Mouse (Mus musculus) MEL (cell line): ENCODE results near the gene Shc4. TPM values are rescaled to one million over a fixed set of nuclear protein-coding genes. Genes with fewer than 3 reads are reported as not detected.

Source experiments
- DNase-seq: peaks from one replicate; pipeline ENCODE4 v3.0.0; 2011; ENCODE audit warnings: low read depth, low spot score
- H3K27ac ChIP-seq: 2 replicates; pipeline ENCODE4 v1.5.1; 2012; ENCODE audit warnings: low read depth, mild to moderate bottlenecking, control low read depth, low read length, moderate library complexity; ENCODE audit not compliant: control insufficient read depth
- H3K27me3 ChIP-seq, 2 experiments: fragments of 150-350 bp in 1 of 2; sonication (generic) in 1 of 2; 2 replicates each; pipeline ENCODE4 v1.6.1; 2012; ENCODE audit warnings: low read length in 2 of 2, mild to moderate bottlenecking in 2 of 2, improper control_type of control experiment in 1 of 2, moderate library complexity in 1 of 2; ENCODE audit not compliant: insufficient read depth in 2 of 2, control insufficient read depth in 1 of 2
- H3K36me3 ChIP-seq, 2 experiments: 2 replicates each; pipeline ENCODE4 v1.6.1; 2012 to 2014; ENCODE audit warnings: low read length in 2 of 2, improper control_type of control experiment in 1 of 2, inconsistent platforms in 1 of 2, mild to moderate bottlenecking in 1 of 2; ENCODE audit not compliant: insufficient read depth in 2 of 2, control insufficient read depth in 1 of 2
- H3K4me1 ChIP-seq, 2 experiments: fragments of 150-350 bp in 1 of 2; sonication (generic) in 1 of 2; 2 replicates each; pipeline ENCODE4 v1.6.1; 2012; ENCODE audit warnings: low read length in 2 of 2, improper control_type of control experiment in 1 of 2, mild to moderate bottlenecking in 1 of 2; ENCODE audit not compliant: insufficient read depth in 2 of 2, control insufficient read depth in 1 of 2
- H3K4me3 ChIP-seq, 2 experiments: fragments of 150-350 bp in 1 of 2; sonication (generic) in 1 of 2; 2 replicates each; pipeline ENCODE4 v1.5.1; 2012; ENCODE audit warnings: low read depth in 2 of 2, low read length in 2 of 2, mild to moderate bottlenecking in 2 of 2, moderate library complexity in 2 of 2, control low read depth in 1 of 2, improper control_type of control experiment in 1 of 2; ENCODE audit not compliant: control insufficient read depth in 1 of 2, insufficient read depth in 1 of 2
- H3K79me2 ChIP-seq: 2 replicates; pipeline ENCODE4 v1.6.1; 2012; ENCODE audit warnings: mild to moderate bottlenecking, low read length, moderate library complexity; ENCODE audit not compliant: control insufficient read depth, poor library complexity, insufficient read depth
- H3K9ac ChIP-seq: 2 replicates; pipeline ENCODE4 v1.6.1; 2012; ENCODE audit warnings: low read depth, mild to moderate bottlenecking, control low read depth, low read length, moderate library complexity; ENCODE audit not compliant: control insufficient read depth, poor library complexity, severe bottlenecking
- H3K9me3 ChIP-seq: fragments of 150-350 bp; sonication (generic); replicated peaks from 2 replicates; pipeline ENCODE4 v1.6.1; 2012; ENCODE audit warnings: mild to moderate bottlenecking, low read length, improper control_type of control experiment, moderate library complexity; ENCODE audit not compliant: insufficient read depth
- BHLHE40 ChIP-seq: IDR thresholded peaks from 2 replicates; pipeline ENCODE4 v1.6.1; 2012; ENCODE audit warnings: low read depth, mild to moderate bottlenecking, inconsistent platforms, low read length, improper control_type of control experiment, borderline replicate concordance
- CHD1 ChIP-seq: IDR thresholded peaks from 2 replicates; pipeline ENCODE4 v1.6.1; 2012; ENCODE audit warnings: low read depth, mild to moderate bottlenecking, inconsistent platforms, low read length, improper control_type of control experiment
- ELF1 ChIP-seq: IDR thresholded peaks from 2 replicates; pipeline ENCODE4 v1.6.1; 2014; ENCODE audit warnings: low read depth, mild to moderate bottlenecking, inconsistent platforms, low read length, improper control_type of control experiment, moderate library complexity
- EP300 ChIP-seq, 2 experiments: IDR thresholded peaks; 2 replicates each; pipeline ENCODE4 v1.6.1; 2011; ENCODE audit warnings: improper control_type of control experiment in 2 of 2, low read length in 2 of 2, low read depth in 1 of 2, mild to moderate bottlenecking in 1 of 2
- GABPA ChIP-seq: IDR thresholded peaks from 2 replicates; pipeline ENCODE4 v1.6.1; 2012; ENCODE audit warnings: low read depth, mild to moderate bottlenecking, inconsistent platforms, low read length, improper control_type of control experiment, moderate library complexity
- GATA1 ChIP-seq: IDR thresholded peaks from 2 replicates; pipeline ENCODE4 v1.6.1; 2011; ENCODE audit warnings: low read depth, low read length, improper control_type of control experiment
- JUND ChIP-seq: IDR thresholded peaks from 2 replicates; pipeline ENCODE4 v1.6.1; 2011; ENCODE audit warnings: low read depth, mild to moderate bottlenecking, improper control_type of control experiment, low read length
- MAX ChIP-seq: IDR thresholded peaks from 2 replicates; pipeline ENCODE4 v1.6.1; 2011; ENCODE audit warnings: low read length, improper control_type of control experiment
- MXI1 ChIP-seq: IDR thresholded peaks from 2 replicates; pipeline ENCODE4 v1.6.1; 2011; ENCODE audit warnings: mild to moderate bottlenecking, low read depth, low read length, improper control_type of control experiment
- MYB ChIP-seq: IDR thresholded peaks from 2 replicates; pipeline ENCODE4 v1.6.1; 2011; ENCODE audit warnings: mild to moderate bottlenecking, low read depth, low read length, improper control_type of control experiment
- NELFE ChIP-seq: IDR thresholded peaks from 2 replicates; pipeline ENCODE4 v1.6.1; 2011; ENCODE audit warnings: low read depth, low read length, improper control_type of control experiment
- NRF1 ChIP-seq: IDR thresholded peaks from 2 replicates; pipeline ENCODE4 v1.6.1; 2014; ENCODE audit warnings: low read depth, mild to moderate bottlenecking, inconsistent platforms, low read length, improper control_type of control experiment, moderate library complexity; ENCODE audit not compliant: poor library complexity, insufficient read depth, severe bottlenecking
- POLR2A ChIP-seq, 2 experiments: IDR thresholded peaks; 2 replicates each; pipeline ENCODE4 v1.6.1; 2011 to 2012; ENCODE audit warnings: low read length in 2 of 2, mild to moderate bottlenecking in 2 of 2, control low read depth in 1 of 2, improper control_type of control experiment in 1 of 2, low read depth in 1 of 2, moderate library complexity in 1 of 2; ENCODE audit not compliant: control insufficient read depth in 1 of 2, insufficient read depth in 1 of 2, poor library complexity in 1 of 2
- POLR2AphosphoS2 ChIP-seq: IDR thresholded peaks from 2 replicates; pipeline ENCODE4 v1.6.1; 2011; ENCODE audit warnings: low read length, improper control_type of control experiment
- POLR2AphosphoS5 ChIP-seq: IDR thresholded peaks from 2 replicates; pipeline ENCODE4 v1.6.1; 2012; ENCODE audit warnings: low read depth, borderline replicate concordance, mild to moderate bottlenecking, inconsistent platforms, low read length, moderate library complexity, mixed read lengths
- RAD21 ChIP-seq: IDR thresholded peaks from 2 replicates; pipeline ENCODE4 v1.6.1; 2011; ENCODE audit warnings: mild to moderate bottlenecking, low read depth, low read length, improper control_type of control experiment
- SIN3A ChIP-seq: IDR thresholded peaks from 2 replicates; pipeline ENCODE4 v1.6.1; 2012; ENCODE audit warnings: low read length, improper control_type of control experiment, inconsistent platforms
- TAL1 ChIP-seq: IDR thresholded peaks from 2 replicates; pipeline ENCODE4 v1.6.1; 2012; ENCODE audit warnings: mild to moderate bottlenecking, inconsistent platforms, low read length, moderate library complexity, mixed read lengths
- TCF12 ChIP-seq: IDR thresholded peaks from 2 replicates; pipeline ENCODE4 v1.6.1; 2014; ENCODE audit warnings: low read depth, mild to moderate bottlenecking, inconsistent platforms, low read length, improper control_type of control experiment, moderate library complexity
- USF1 ChIP-seq: IDR thresholded peaks from 2 replicates; pipeline ENCODE4 v1.6.1; 2014; ENCODE audit warnings: low read depth, mild to moderate bottlenecking, inconsistent platforms, low read length, improper control_type of control experiment, moderate library complexity
- ZMIZ1 ChIP-seq: IDR thresholded peaks from 2 replicates; pipeline ENCODE4 v1.6.1; 2012; ENCODE audit warnings: low read depth, mild to moderate bottlenecking, inconsistent platforms, low read length, improper control_type of control experiment, moderate library complexity
- polyA plus RNA-seq, 2 experiments: library from polyadenylated mRNA; stranded (reverse) in 1 of 2; unstranded in 1 of 2; fragments of >175 nt in 1 of 2; fragments of >200 nt in 1 of 2; gene quantifications; 2 replicates each; pipeline versions ENCODE4 v1.2.1 to v1.2.4; 2012; ENCODE audit warnings: low replicate concordance in 2 of 2, low read depth in 1 of 2; ENCODE audit not compliant: insufficient read length in 2 of 2, insufficient read depth in 1 of 2, missing spikeins in 1 of 2
- total RNA-seq: library from RNA; depleted of rRNA; stranded (reverse); fragments of 300-350 nt; gene quantifications from 2 replicates; pipeline ENCODE4 v1.2.3, GENCODE M21; 2012

The Shc4 gene
- total and polyA plus RNA-seq, 3 experiments, result 0.38 to 1.1 TPM; not detected in 1

DNA sequence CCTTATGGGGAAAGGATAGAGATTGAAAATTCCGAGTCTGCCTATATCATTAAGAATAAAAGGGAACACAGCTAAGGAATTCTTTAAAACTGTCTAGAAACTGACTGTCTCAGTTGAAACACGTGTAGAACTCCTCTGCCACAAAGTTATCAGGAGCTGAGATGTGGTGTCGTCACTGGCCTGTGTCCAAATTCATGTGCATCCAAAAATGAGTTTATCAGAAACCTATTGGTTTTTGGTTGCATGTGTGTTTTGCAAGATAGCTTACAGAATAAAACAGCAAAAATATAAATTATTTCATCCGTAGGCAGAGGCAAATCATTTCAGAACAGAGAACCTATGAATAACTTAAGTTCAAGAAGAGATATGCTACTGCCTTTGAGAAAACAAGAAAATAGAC is 57.3 kb downstream of the Shc4 start (continued):
- TF ChIP-seq SIN3A (peak; percentile 87), ELF1 (no peak), USF1 (peak; percentile 39; the same call in 1 of the 2 replicates), MAX (peak; percentile 91), ZMIZ1 (no peak; the same call in 1 of the 2 replicates)

- TF ChIP-seq EP300 (IDR thresholded peaks at IDR 0.05; ENCODE audit: low read depth in 1 of 2, low read length in 2 of 2) (peak in 1 of 2 experiments; percentile 14; a peak in 2 of 4 replicates), POLR2AphosphoS5 (no peak), TCF12 (peak; percentile 44; the same call in 1 of the 2 replicates), TAL1 (no peak), GATA1 (peak; percentile 35; the same call in 1 of the 2 replicates), CHD1 (no peak), USF1 (no peak), ZMIZ1 (no peak), POLR2A (IDR thresholded peaks at IDR 0.05; ENCODE audit: control insufficient read depth in 1 of 2, insufficient read depth in 1 of 2, low read depth in 1 of 2, low read length in 2 of 2, poor library complexity in 1 of 2) (no peak)
- H3K4me3 ChIP-seq, result peak overlapping the region in 1 of 2 experiments; percentile 25; a peak in 1 of 4 replicates
- H3K36me3 ChIP-seq, result peaks cover 0 to 32% of the 10 kb centered on the region in 2 experiments; a peak in 2 of 4 replicates
- H3K9ac ChIP-seq, result no peak overlapping the region
- H3K79me2 ChIP-seq, result no peaks in the 10 kb centered on the region
- peak; percentile 34 for DNase-seq
- H3K9me3 ChIP-seq, result no peaks in the 10 kb centered on the region
- H3K4me1 ChIP-seq, result peaks cover 19 to 36% of the 10 kb centered on the region in 2 experiments
- peak overlapping the region; percentile 36 for H3K27ac ChIP-seq
- no peaks in the 10 kb centered on the region for H3K27me3 ChIP-seq
Observed at GRCm38 (mm10) chr2:125665909-125666308, 58.0 kb downstream of the Shc4 start.

DNA sequence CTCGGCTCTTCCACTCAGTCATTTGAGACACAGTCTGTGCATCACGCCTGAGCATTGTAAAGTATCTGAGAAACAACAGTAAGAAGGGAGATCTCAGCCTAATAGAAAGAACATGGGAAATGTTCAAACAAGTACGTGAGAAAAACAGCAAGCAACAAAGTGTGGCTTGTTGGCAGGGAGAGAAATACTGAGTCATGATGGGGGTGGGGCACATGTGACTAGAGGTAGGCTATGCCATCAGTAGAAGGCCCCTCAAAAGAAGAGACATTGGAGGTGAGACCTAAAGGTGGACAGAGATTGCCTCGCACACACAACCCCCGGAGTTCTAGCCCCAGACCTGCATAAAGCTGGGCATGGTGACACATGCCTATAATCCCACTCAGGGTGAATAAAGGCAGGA is 58.7 kb downstream of the Shc4 start:
- no peaks in the 10 kb centered on the region for H3K9me3 ChIP-seq
- DNase-seq, result peak; percentile 19
- H3K36me3 ChIP-seq, result peaks cover 0 to 32% of the 10 kb centered on the region in 2 experiments; a peak in 2 of 4 replicates
- H3K27me3 ChIP-seq, result no peaks in the 10 kb centered on the region
- H3K4me1 ChIP-seq, result peaks cover 19 to 36% of the 10 kb centered on the region in 2 experiments
- H3K79me2 ChIP-seq, result no peaks in the 10 kb centered on the region
- no peak overlapping the region for H3K27ac ChIP-seq
- no peak overlapping the region for H3K9ac ChIP-seq
- TF ChIP-seq GATA1 (no peak), BHLHE40 (no peak), POLR2AphosphoS2 (no peak), MYB (no peak), EP300 (IDR thresholded peaks at IDR 0.05; ENCODE audit: low read depth in 1 of 2, low read length in 2 of 2) (no peak), NELFE (no peak), NRF1 (no peak), MXI1 (no peak), ZMIZ1 (no peak), USF1 (no peak), GABPA (no peak), POLR2A (IDR thresholded peaks at IDR 0.05; ENCODE audit: control insufficient read depth in 1 of 2, insufficient read depth in 1 of 2, low read depth in 1 of 2, low read length in 2 of 2, poor library complexity in 1 of 2) (no peak), RAD21 (no peak), JUND (no peak), SIN3A (no peak)
- H3K4me3 ChIP-seq, result no peak overlapping the region
